Mouse (Mus musculus) heart, postnatal 4 days (tissue): ENCODE data around the gene Kcnk10. TPM values are rescaled to one million over a fixed set of nuclear protein-coding genes. Genes with fewer than 3 reads are reported as not detected.
A peak's percentile ranks its signal among the peaks of the same experiment; 100 is the strongest.
"Not testable (repeated sequence)": the region's sequence is repeated elsewhere in the genome, so short reads cannot be mapped to it uniquely, and the experiment has no call there.

Source experiments
- DNase-seq: peaks from one replicate; pipeline ENCODE4 v3.0.0; 2021
- total RNA-seq, 2 experiments: library from RNA; stranded (reverse); gene quantifications; 2 replicates each; pipeline ENCODE4 v1.2.3; 2021

Gene Kcnk10
- total RNA-seq = not detected

GRCm38 (mm10) chr12:98577861-98578360, at the start of gene Kcnk10:
TSS of gene Kcnk10 (minus strand) at chr12:98578310.
- peak; percentile 11 for DNase-seq

- DNase-seq = peak; percentile 84
Measured at GRCm38 (mm10) chr12:98627392-98628259, 49.5 kb upstream of the Kcnk10 start, which contains the start of gene Spata7. TSS of gene Spata7 (plus strand) at chr12:98628157.

DNA sequence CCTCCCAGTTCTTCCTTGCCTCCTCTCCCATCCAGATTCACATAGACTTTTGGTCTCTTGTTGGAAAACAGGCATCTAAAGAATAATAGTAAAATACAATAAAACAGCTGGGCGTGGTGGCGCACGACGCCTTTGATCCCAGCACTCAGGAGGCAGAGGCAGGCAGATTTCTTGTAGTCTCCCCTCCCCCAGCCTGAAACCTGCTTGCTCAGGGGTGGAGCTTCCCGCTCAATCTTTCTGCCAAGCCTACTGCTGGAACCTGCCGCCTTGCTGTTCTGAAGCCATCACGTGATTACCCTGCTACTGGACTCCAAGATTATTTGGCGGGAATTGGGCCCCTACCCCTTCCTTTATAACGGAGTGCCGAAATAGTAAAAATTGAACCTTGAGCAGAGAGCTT, 45.2 kb upstream of the Kcnk10 start:
- DNase-seq = not testable (repeated sequence)

GRCm38 (mm10) chr12:98620922-98621321, 42.8 kb upstream of the Kcnk10 start:
- not testable (repeated sequence) for DNase-seq

DNA sequence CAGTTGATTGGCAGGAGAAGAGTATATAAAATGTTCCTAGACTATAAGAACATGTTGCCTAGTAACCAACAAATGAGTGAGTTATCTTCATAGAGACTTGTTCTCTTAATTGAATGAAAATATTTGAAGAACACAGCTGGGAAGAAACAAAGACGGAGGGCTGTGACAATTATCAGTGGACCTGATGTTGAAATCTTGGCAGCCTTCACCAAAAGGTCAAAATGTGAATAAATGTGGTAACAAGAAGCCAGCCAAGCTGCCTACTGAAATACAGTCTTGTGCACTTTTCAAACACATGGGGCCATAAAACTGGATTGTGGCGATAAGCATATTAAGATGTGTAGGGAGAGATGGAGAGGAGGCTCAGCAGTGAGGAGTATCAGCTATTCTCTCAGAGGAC, 41.4 kb upstream of the Kcnk10 start:
- no peak for DNase-seq

DNA sequence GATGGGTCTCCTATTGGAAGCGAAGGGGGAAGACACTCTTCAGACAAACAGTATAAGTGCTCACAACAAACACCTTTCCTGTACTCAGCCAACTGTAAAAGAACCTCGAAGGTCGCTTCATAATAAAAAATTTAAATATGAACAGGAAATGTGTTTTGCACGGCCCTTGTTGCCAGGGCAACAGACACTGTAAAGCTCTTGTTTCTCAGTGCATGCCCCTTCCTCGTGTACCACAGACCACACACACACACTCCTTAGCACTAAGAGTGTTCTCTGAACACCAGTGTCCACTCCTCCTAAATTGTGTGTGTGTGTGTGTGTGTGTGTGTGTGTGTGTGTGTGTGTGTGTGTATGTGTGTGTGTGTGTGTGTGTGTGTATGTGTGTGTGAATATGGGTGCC, 37.6 kb upstream of the Kcnk10 start:
- no peak for DNase-seq

GRCm38 (mm10) chr12:98614910-98615508, 36.9 kb upstream of the Kcnk10 start:
- no peak for DNase-seq

- no peak for DNase-seq
Measured at GRCm38 (mm10) chr12:98610341-98610740, 32.2 kb upstream of the Kcnk10 start.

- DNase-seq = no peak
Measured at GRCm38 (mm10) chr12:98606595-98607290, 28.6 kb upstream of the Kcnk10 start.

GRCm38 (mm10) chr12:98605264-98605663, 27.2 kb upstream of the Kcnk10 start:
- DNase-seq = no peak

DNA sequence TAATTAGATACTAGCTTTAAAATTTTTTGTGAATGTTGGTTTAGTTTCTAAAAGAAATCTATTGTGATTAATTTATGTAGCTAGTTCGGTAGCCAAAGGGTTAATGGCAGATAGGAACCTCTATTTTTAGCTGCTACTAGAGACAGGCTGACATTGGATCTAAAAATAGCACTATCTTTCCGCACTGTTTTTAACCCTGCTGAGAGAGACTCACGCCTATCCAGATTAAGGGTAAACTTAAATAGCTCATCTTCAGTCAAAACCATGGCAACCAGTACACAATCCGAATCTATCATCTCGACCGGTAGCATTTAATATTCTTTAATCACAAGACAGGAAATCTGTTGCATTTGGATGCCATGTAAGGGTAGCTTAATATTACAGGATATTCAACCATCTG, 24.0 kb upstream of the Kcnk10 start:
- DNase-seq = no peak

DNA sequence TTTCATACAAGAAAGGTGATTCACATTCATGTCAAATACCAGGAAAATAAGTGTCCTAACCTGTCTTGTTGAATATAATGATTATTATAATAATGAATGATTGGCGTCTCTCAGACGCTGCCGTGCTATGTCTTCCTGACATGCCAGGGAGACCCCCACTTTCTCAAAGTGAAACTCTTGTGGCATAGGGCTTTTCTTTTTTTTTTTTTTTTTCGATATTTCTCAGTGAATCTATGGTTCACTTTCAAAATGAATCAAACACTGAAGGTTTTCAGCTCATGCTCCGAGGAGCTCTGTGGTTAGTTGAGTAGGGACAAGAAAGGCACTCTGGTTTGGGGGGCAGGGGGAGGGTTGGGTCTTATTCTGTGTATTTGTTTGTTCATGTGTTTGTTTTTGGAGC, 22.8 kb upstream of the Kcnk10 start:
- no peak for DNase-seq

GRCm38 (mm10) chr12:98591016-98591415, 12.9 kb upstream of the Kcnk10 start:
- DNase-seq = no peak

- no peak for DNase-seq
Measured at GRCm38 (mm10) chr12:98588573-98588972, 10.5 kb upstream of the Kcnk10 start.

DNA sequence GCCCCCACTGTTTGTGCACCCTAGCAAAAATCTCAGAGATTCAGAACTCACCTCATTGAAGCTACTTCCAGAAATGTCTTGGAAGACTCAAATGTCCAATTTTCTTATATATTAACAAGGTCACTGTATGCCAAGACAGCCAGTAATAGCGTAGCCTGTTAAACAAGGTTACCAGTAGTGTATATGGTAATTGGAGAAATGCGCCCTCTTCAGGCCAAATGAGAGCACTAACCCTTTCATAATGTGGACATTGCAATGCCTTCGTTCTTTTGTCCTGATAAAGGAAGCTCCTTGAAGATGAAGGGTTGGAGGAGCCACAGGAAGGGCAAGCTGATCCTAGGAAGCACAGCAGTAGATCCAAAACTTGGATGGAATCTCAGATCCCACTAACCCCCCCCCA, 7.2 kb upstream of the Kcnk10 start:
- DNase-seq = no peak

GRCm38 (mm10) chr12:98575942-98576550, 2.1 kb downstream of the Kcnk10 start:
- no peak for DNase-seq

- DNase-seq = no peak
Measured at GRCm38 (mm10) chr12:98575195-98575887, 2.8 kb downstream of the Kcnk10 start.

- peak; percentile 18 for DNase-seq
Measured at GRCm38 (mm10) chr12:98574353-98575194, 3.5 kb downstream of the Kcnk10 start.

DNA sequence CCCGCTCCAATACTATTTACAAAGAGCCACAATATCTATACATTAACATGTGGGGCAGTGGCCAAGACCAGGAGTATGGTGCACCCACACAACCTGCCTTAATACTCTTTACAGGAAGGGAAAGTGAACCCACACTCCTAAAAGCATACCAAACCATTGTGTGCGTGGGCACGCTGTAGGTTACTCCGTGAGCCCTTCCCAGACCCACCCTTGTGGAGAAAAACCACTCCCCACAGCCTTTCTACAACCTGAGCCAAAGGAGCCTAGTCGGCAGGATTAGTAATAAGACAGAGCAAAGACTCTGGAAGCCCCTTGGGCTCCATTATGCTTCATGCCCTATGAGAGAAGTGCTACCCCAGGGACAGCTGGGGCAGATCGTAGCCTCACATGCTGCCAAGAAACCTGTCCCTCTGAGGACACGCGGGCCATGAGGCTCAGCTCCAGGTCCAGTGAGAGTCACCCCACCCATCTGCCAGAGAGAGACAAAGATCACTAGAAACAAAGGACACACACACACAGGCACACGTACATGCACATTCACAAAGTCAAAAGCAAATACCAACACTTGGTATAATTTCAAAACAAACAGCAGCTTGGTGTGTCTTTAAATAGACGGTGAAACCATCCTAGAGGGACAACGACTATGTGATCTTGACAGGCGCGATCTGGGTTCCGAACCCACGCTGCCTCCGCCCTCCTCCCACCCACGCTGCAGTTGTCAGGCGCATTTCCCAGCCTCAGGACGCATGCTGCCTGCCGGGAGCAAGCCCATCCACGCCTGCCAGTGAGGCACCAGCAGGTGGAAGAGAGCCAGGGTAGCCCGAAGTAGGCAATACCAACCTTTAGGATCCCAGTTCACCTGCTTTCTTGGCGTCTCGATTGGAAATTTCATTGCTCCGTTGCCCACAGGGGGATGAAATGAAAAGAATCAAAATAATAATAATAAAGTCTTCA, 4.5 kb downstream of the Kcnk10 start:
- DNase-seq = no peak
